Mouse (Mus musculus) kidney, adult 8-10 months (tissue): ENCODE data around the gene Mucl3.

Experiments
- DNase-seq, 2 experiments: peaks; one replicate each; pipeline ENCODE4 v3.0.0; 2022

Gene Mucl3

GRCm38 (mm10) chr17:35633992-35634391, 9.5 kb downstream of the Mucl3 start:
- DNase-seq, result peak; percentile 38 to 46

GRCm38 (mm10) chr17:35626537-35626936, 17.0 kb downstream of the Mucl3 start, which contains the start of gene Gm9573:
TSS of gene Gm9573 (minus strand) at chr17:35626637.
- DNase-seq, result no peak

GRCm38 (mm10) chr17:35617127-35617526, 26.4 kb downstream of the Mucl3 start:
- DNase-seq, result no peak

GRCm38 (mm10) chr17:35601736-35602354, 41.6 kb downstream of the Mucl3 start:
- DNase-seq, result no peak

GRCm38 (mm10) chr17:35601249-35601648, 42.2 kb downstream of the Mucl3 start, which contains the start of gene Sfta2:
TSS of gene Sfta2 (plus strand) at chr17:35601549.
- no peak for DNase-seq

GRCm38 (mm10) chr17:35597399-35597798, 46.1 kb downstream of the Mucl3 start:
- no peak for DNase-seq

- no peak for DNase-seq
These were observed 49.0 kb downstream of the Mucl3 start for GRCm38 (mm10) chr17:35594456-35594855.

GRCm38 (mm10) chr17:35593786-35594185, 49.7 kb downstream of the Mucl3 start:
- no peak for DNase-seq

GRCm38 (mm10) chr17:35592131-35592530, 51.4 kb downstream of the Mucl3 start:
- no peak for DNase-seq

- DNase-seq, result no peak
These were observed 51.8 kb downstream of the Mucl3 start for GRCm38 (mm10) chr17:35591731-35592130.

GRCm38 (mm10) chr17:35591219-35591578, 52.3 kb downstream of the Mucl3 start:
- DNase-seq, result no peak

GRCm38 (mm10) chr17:35590410-35591218, 52.9 kb downstream of the Mucl3 start:
- DNase-seq, result peak; percentile 43 to 72

- DNase-seq, result no peak
These were observed 55.1 kb downstream of the Mucl3 start for GRCm38 (mm10) chr17:35588387-35588786.

GRCm38 (mm10) chr17:35587291-35587690, 56.2 kb downstream of the Mucl3 start:
- DNase-seq, result no peak
